Mouse (Mus musculus): ENCODE results near the gene Rab3gap1. TPM values are rescaled to one million over a fixed set of nuclear protein-coding genes. Genes with fewer than 3 reads are reported as not detected.

The Rab3gap1 gene
- total and polyA plus RNA-seq, 3 experiments = 21.7 to 37.5 (median 21.8) TPM

- Histone ChIP-seq H3K9me3 (replicated peaks; ENCODE audit: low read length) (no peaks in the 10 kb centered on the region), H3K9ac (ENCODE audit: insufficient read depth, low read depth) (no peak overlapping the region), H3K27ac (ENCODE audit: insufficient read depth, low read depth) (no peak overlapping the region), H3K4me3 (replicated peaks in 1 of 3; ENCODE audit: low read depth in 2 of 3, low read length in 2 of 3, poor library complexity in 1 of 3) (no peak overlapping the region), H3K4me2 (ENCODE audit: insufficient read depth, low read depth, poor library complexity, severe bottlenecking) (no peak overlapping the region), H3K4me1 (ENCODE audit: control insufficient read depth in 1 of 2, insufficient read depth in 2 of 2) (no peaks in the 10 kb centered on the region), H3K79me2 (replicated peaks; ENCODE audit: control insufficient read depth, extremely low read depth, insufficient read depth, poor library complexity, severe bottlenecking) (no peaks in the 10 kb centered on the region), H3K36me3 (replicated peaks in 1 of 2; ENCODE audit: control insufficient read depth in 1 of 2, insufficient read depth in 1 of 2, low read length in 1 of 2) (peaks cover 61 to 93% of the 10 kb centered on the region in 2 experiments), H3K27me3 (replicated peaks) (no peaks in the 10 kb centered on the region)
- TF ChIP-seq SMC3 (IDR thresholded peaks at IDR 0.05; ENCODE audit: low read depth, low read length) (no peak), USF1 (IDR thresholded peaks at IDR 0.05; ENCODE audit: low read depth, low read length) (no peak), ZC3H11A (IDR thresholded peaks at IDR 0.05; ENCODE audit: low read depth, low read length) (no peak), USF2 (conservative IDR thresholded peaks at IDR 0.05; ENCODE audit: low read depth, low read length) (no peak), NRF1 (IDR thresholded peaks at IDR 0.05; ENCODE audit: low read depth, low read length) (no peak), KAT2A (IDR thresholded peaks at IDR 0.05; ENCODE audit: insufficient replicate concordance, low read length) (no peak), EP300 (IDR thresholded peaks at IDR 0.05; ENCODE audit: low read length) (no peak), MAX (IDR thresholded peaks at IDR 0.05; ENCODE audit: low read length) (no peak)
- no peak for DNase-seq (ENCODE audit: extremely low read depth)
- dilution Hi-C loops (cut with MboI; ENCODE audit: extremely low pct_ligation_motif_present, extremely low pct_unique_long_range_greater_than_20kb, low sequenced_read_pairs) (no loop called here), in situ Hi-C loops (cut with MboI; ENCODE audit: low pct_ligation_motif_present, low pct_unique_long_range_greater_than_20kb, low sequenced_read_pairs) (no loop called here)
Observed at GRCm38 (mm10) chr1:127937277-127937676, 68.7 kb downstream of the Rab3gap1 start.

- no peaks in the 10 kb centered on the region for H3K79me2 ChIP-seq (replicated peaks; ENCODE audit: control insufficient read depth, extremely low read depth, insufficient read depth, poor library complexity, severe bottlenecking)
- H3K27me3 ChIP-seq (replicated peaks) = no peaks in the 10 kb centered on the region
- in situ Hi-C loops (cut with MboI; ENCODE audit: low pct_ligation_motif_present, low pct_unique_long_range_greater_than_20kb, low sequenced_read_pairs) = no loop called here
- H3K27ac ChIP-seq (ENCODE audit: insufficient read depth, low read depth) = no peak overlapping the region
- H3K36me3 ChIP-seq (replicated peaks in 1 of 2; ENCODE audit: control insufficient read depth in 1 of 2, insufficient read depth in 1 of 2, low read length in 1 of 2) = peaks cover 62 to 94% of the 10 kb centered on the region in 2 experiments
- H3K9me3 ChIP-seq (replicated peaks; ENCODE audit: low read length) = no peaks in the 10 kb centered on the region
- no peak for DNase-seq (ENCODE audit: extremely low read depth)
- dilution Hi-C loops (cut with MboI; ENCODE audit: extremely low pct_ligation_motif_present, extremely low pct_unique_long_range_greater_than_20kb, low sequenced_read_pairs) = no loop called here
- TF ChIP-seq NELFE (IDR thresholded peaks at IDR 0.05; ENCODE audit: low read depth, low read length) = no peak
- no peak for TF ChIP-seq RAD21 (IDR thresholded peaks at IDR 0.05; ENCODE audit: low read depth, low read length)
- no peak for TF ChIP-seq ZNF384 (IDR thresholded peaks at IDR 0.05; ENCODE audit: low read depth, low read length)
- TF ChIP-seq KAT2A (IDR thresholded peaks at IDR 0.05; ENCODE audit: insufficient replicate concordance, low read length) = no peak
- no peak for TF ChIP-seq ZC3H11A (IDR thresholded peaks at IDR 0.05; ENCODE audit: low read depth, low read length)
- no peak for TF ChIP-seq USF2 (conservative IDR thresholded peaks at IDR 0.05; ENCODE audit: low read depth, low read length)
- TF ChIP-seq MYC (IDR thresholded peaks at IDR 0.05; ENCODE audit: low read depth, low read length) = no peak
- no peak for TF ChIP-seq HCFC1 (IDR thresholded peaks at IDR 0.05; ENCODE audit: low read depth, low read length)
- TF ChIP-seq TBP (conservative IDR thresholded peaks at IDR 0.05; ENCODE audit: low read depth, low read length) = no peak
- TF ChIP-seq CHD2 (IDR thresholded peaks at IDR 0.05; ENCODE audit: low read length) = no peak
- TF ChIP-seq SIN3A (IDR thresholded peaks at IDR 0.05; ENCODE audit: low read length) = no peak
- no peak for TF ChIP-seq ELF1 (IDR thresholded peaks at IDR 0.05; ENCODE audit: low read depth, low read length)
- TF ChIP-seq PAX5 (IDR thresholded peaks at IDR 0.05; ENCODE audit: low read length) = no peak
- no peak for TF ChIP-seq NRF1 (IDR thresholded peaks at IDR 0.05; ENCODE audit: low read depth, low read length)
- no peak for TF ChIP-seq ZMIZ1 (IDR thresholded peaks at IDR 0.05; ENCODE audit: low read depth, low read length)
- no peak for TF ChIP-seq GABPA (IDR thresholded peaks at IDR 0.05; ENCODE audit: insufficient replicate concordance, low read depth, low read length)
- no peak for TF ChIP-seq EP300 (IDR thresholded peaks at IDR 0.05; ENCODE audit: low read length)
- no peak for TF ChIP-seq MXI1 (IDR thresholded peaks at IDR 0.05; ENCODE audit: low read depth, low read length)
- no peak for TF ChIP-seq RCOR1 (conservative IDR thresholded peaks at IDR 0.05; ENCODE audit: low read depth, low read length)
- no peak for TF ChIP-seq MAX (IDR thresholded peaks at IDR 0.05; ENCODE audit: low read length)
- H3K4me3 ChIP-seq (replicated peaks in 1 of 3; ENCODE audit: low read depth in 2 of 3, low read length in 2 of 3, poor library complexity in 1 of 3) = no peak overlapping the region
- no peak overlapping the region for H3K9ac ChIP-seq (ENCODE audit: insufficient read depth, low read depth)
- no peaks in the 10 kb centered on the region for H3K4me1 ChIP-seq (ENCODE audit: control insufficient read depth in 1 of 2, insufficient read depth in 2 of 2)
- H3K4me2 ChIP-seq (ENCODE audit: insufficient read depth, low read depth, poor library complexity, severe bottlenecking) = no peak overlapping the region
Observed at GRCm38 (mm10) chr1:127942231-127942630, 73.7 kb downstream of the Rab3gap1 start.
